Mouse (Mus musculus): Measurements from ENCODE around the gene Hdac7. TPM values are rescaled to one million over a fixed set of nuclear protein-coding genes. Genes with fewer than 3 reads are reported as not detected.

Gene Hdac7
- 32.6 and 34.8 TPM in 2 replicates for polyA plus RNA-seq (2015; fragmentation: Nextera tagmentation; extraction: Ambion mirVana)

GRCm38 (mm10) chr15:97844037-97845034 lies at the start of gene Hdac7:
Hdac7 (minus strand) TSS chr15:97844502.
- Histone ChIP-seq H3K27ac (no peak within 1 kb of the TSS), H3K9ac (no peak within 1 kb of the TSS), H3K4me3 (no peak within 1 kb of the TSS), H3K36me3 (no peaks in the 10 kb centered on the region), H3K4me1 (peaks cover 15% of the 10 kb centered on the region), H3K27me3 (no peaks in the 10 kb centered on the region), H3K4me2 (replicated peaks) (no peak within 1 kb of the TSS), H3K9me3 (no peaks in the 10 kb centered on the region)
- ATAC-seq (ENCODE audit: low FRiP score, low read depth) = no peak
- 63% methylated on average over 19 of the region's 19 CpGs for WGBS

- WGBS = 69% methylated on average over 8 of the region's 8 CpGs
- Histone ChIP-seq H3K4me3 (no peak overlapping the region), H3K4me2 (replicated peaks) (no peak overlapping the region), H3K27ac (no peak overlapping the region), H3K9ac (no peak overlapping the region), H3K4me1 (peaks cover 13% of the 10 kb centered on the region; the same call in 1 of the 2 replicates), H3K9me3 (no peaks in the 10 kb centered on the region), H3K36me3 (no peaks in the 10 kb centered on the region), H3K27me3 (no peaks in the 10 kb centered on the region)
- no peak for ATAC-seq (ENCODE audit: low FRiP score, low read depth)
Observed at GRCm38 (mm10) chr15:97892506-97892905, 48.2 kb upstream of the Hdac7 start.

GRCm38 (mm10) chr15:97890450-97890849 lies 46.1 kb upstream of the Hdac7 start:
- no peak overlapping the region for H3K4me2 ChIP-seq (replicated peaks)
- no peaks in the 10 kb centered on the region for H3K9me3 ChIP-seq
- H3K4me1 ChIP-seq = 0 out of 2 replicates have a peak, but pooled peaks cover 3% of the 10 kb centered on the region
- no peak overlapping the region for H3K27ac ChIP-seq
- no peak overlapping the region for H3K4me3 ChIP-seq
- ATAC-seq (ENCODE audit: low FRiP score, low read depth) = no peak
- no peaks in the 10 kb centered on the region for H3K27me3 ChIP-seq
- no peaks in the 10 kb centered on the region for H3K36me3 ChIP-seq
- H3K9ac ChIP-seq = no peak overlapping the region
- WGBS = 95% methylated on average over 10 of the region's 10 CpGs

- Histone ChIP-seq H3K27ac (no peak overlapping the region), H3K9ac (no peak overlapping the region), H3K36me3 (no peaks in the 10 kb centered on the region), H3K4me1 (0 out of 2 replicates have a peak, but pooled peaks cover 3% of the 10 kb centered on the region), H3K4me2 (replicated peaks) (no peak overlapping the region), H3K27me3 (no peaks in the 10 kb centered on the region), H3K4me3 (no peak overlapping the region), H3K9me3 (no peaks in the 10 kb centered on the region)
- WGBS = 61% methylated on average over 11 of the region's 11 CpGs
- no peak for ATAC-seq (ENCODE audit: low FRiP score, low read depth)
Observed at GRCm38 (mm10) chr15:97890017-97890416, 45.7 kb upstream of the Hdac7 start.

- Histone ChIP-seq H3K9ac (no peak overlapping the region), H3K9me3 (no peaks in the 10 kb centered on the region), H3K4me2 (replicated peaks) (no peak overlapping the region), H3K36me3 (no peaks in the 10 kb centered on the region), H3K4me3 (no peak overlapping the region), H3K27me3 (no peaks in the 10 kb centered on the region), H3K27ac (no peak overlapping the region), H3K4me1 (no peaks in the 10 kb centered on the region)
- ATAC-seq (ENCODE audit: low FRiP score, low read depth) = no peak
- WGBS = 73% methylated on average over 10 of the region's 10 CpGs
Observed at GRCm38 (mm10) chr15:97887541-97888016, 43.3 kb upstream of the Hdac7 start.

GRCm38 (mm10) chr15:97881423-97881822 lies 37.1 kb upstream of the Hdac7 start:
- 89% methylated on average over 8 of the region's 8 CpGs for WGBS
- Histone ChIP-seq H3K4me3 (no peak overlapping the region), H3K27ac (no peak overlapping the region), H3K36me3 (no peaks in the 10 kb centered on the region), H3K9ac (no peak overlapping the region), H3K4me1 (0 out of 2 replicates have a peak, but pooled peaks cover 9% of the 10 kb centered on the region), H3K9me3 (no peaks in the 10 kb centered on the region), H3K27me3 (no peaks in the 10 kb centered on the region), H3K4me2 (replicated peaks) (no peak overlapping the region)
- ATAC-seq (ENCODE audit: low FRiP score, low read depth) = no peak

- 82% methylated on average over 9 of the region's 9 CpGs for WGBS
- Histone ChIP-seq H3K27ac (no peak overlapping the region), H3K4me2 (replicated peaks) (no peak overlapping the region), H3K36me3 (no peaks in the 10 kb centered on the region), H3K9ac (no peak overlapping the region), H3K4me1 (0 out of 2 replicates have a peak, but pooled peaks cover 9% of the 10 kb centered on the region), H3K9me3 (no peaks in the 10 kb centered on the region), H3K4me3 (no peak overlapping the region), H3K27me3 (no peaks in the 10 kb centered on the region)
- no peak for ATAC-seq (ENCODE audit: low FRiP score, low read depth)
Observed at GRCm38 (mm10) chr15:97880441-97880840, 36.1 kb upstream of the Hdac7 start.

- no peak for ATAC-seq (ENCODE audit: low FRiP score, low read depth)
- 59% methylated on average over 7 of the region's 7 CpGs for WGBS
- Histone ChIP-seq H3K9me3 (no peaks in the 10 kb centered on the region), H3K9ac (no peak overlapping the region), H3K4me3 (no peak overlapping the region), H3K27ac (no peak overlapping the region), H3K36me3 (no peaks in the 10 kb centered on the region), H3K27me3 (no peaks in the 10 kb centered on the region), H3K4me2 (replicated peaks) (no peak overlapping the region), H3K4me1 (peaks cover 9% of the 10 kb centered on the region; the same call in 1 of the 2 replicates)
Observed at GRCm38 (mm10) chr15:97878696-97879328, 34.5 kb upstream of the Hdac7 start.

- no peaks in the 10 kb centered on the region for H3K36me3 ChIP-seq
- no peak for ATAC-seq (ENCODE audit: low FRiP score, low read depth)
- H3K4me2 ChIP-seq (replicated peaks) = no peak overlapping the region
- H3K9ac ChIP-seq = no peak overlapping the region
- H3K27ac ChIP-seq = no peak overlapping the region
- H3K9me3 ChIP-seq = no peaks in the 10 kb centered on the region
- no peak overlapping the region for H3K4me3 ChIP-seq
- WGBS = 78% methylated on average over 8 of the region's 8 CpGs
- H3K4me1 ChIP-seq = peaks cover 9% of the 10 kb centered on the region; the same call in 1 of the 2 replicates
- no peaks in the 10 kb centered on the region for H3K27me3 ChIP-seq
Observed at GRCm38 (mm10) chr15:97875784-97876183, 31.5 kb upstream of the Hdac7 start.

GRCm38 (mm10) chr15:97873717-97874116 lies 29.4 kb upstream of the Hdac7 start:
- WGBS = 61% methylated on average over 9 of the region's 9 CpGs
- Histone ChIP-seq H3K9me3 (no peaks in the 10 kb centered on the region), H3K27ac (no peak overlapping the region), H3K4me2 (replicated peaks) (no peak overlapping the region), H3K4me1 (peaks cover 8% of the 10 kb centered on the region; the same call in 1 of the 2 replicates), H3K9ac (no peak overlapping the region), H3K36me3 (no peaks in the 10 kb centered on the region), H3K27me3 (no peaks in the 10 kb centered on the region), H3K4me3 (no peak overlapping the region)
- no peak for ATAC-seq (ENCODE audit: low FRiP score, low read depth)

- WGBS = 87% methylated on average over 8 of the region's 8 CpGs
- no peak overlapping the region for H3K4me3 ChIP-seq
- no peak overlapping the region for H3K27ac ChIP-seq
- no peaks in the 10 kb centered on the region for H3K9me3 ChIP-seq
- H3K9ac ChIP-seq = no peak overlapping the region
- no peaks in the 10 kb centered on the region; the same call in 1 of the 2 replicates for H3K4me1 ChIP-seq
- no peak for ATAC-seq (ENCODE audit: low FRiP score, low read depth)
- no peak overlapping the region for H3K4me2 ChIP-seq (replicated peaks)
- no peaks in the 10 kb centered on the region for H3K36me3 ChIP-seq
- H3K27me3 ChIP-seq = no peaks in the 10 kb centered on the region
Observed at GRCm38 (mm10) chr15:97872161-97872560, 27.9 kb upstream of the Hdac7 start.
